Mouse (Mus musculus) intestine, embryonic 16.5 days (tissue): ENCODE data around the gene Hunk. TPM values are rescaled to one million over a fixed set of nuclear protein-coding genes. Genes with fewer than 3 reads are reported as not detected.

Experiments
- ATAC-seq: fragments of 200-750 bp; cut with Nextera tagmentation; 2 replicates; pipeline ENCODE4 v1.8.0; 2017; ENCODE audit warnings: moderate TSS enrichment, moderate library complexity
- H3K27ac ChIP-seq: fragments of 300-500 bp; sonication (generic); 2 replicates; pipeline ENCODE4 v1.5.1; 2014; ENCODE audit warnings: mild to moderate bottlenecking, low read length
- H3K27me3 ChIP-seq: fragments of 300-500 bp; sonication (generic); replicated peaks from 2 replicates; pipeline ENCODE4 v1.6.1; 2014; ENCODE audit warnings: low read length, control low read depth, mixed read lengths; ENCODE audit not compliant: control insufficient read depth, insufficient read depth
- H3K36me3 ChIP-seq: fragments of 300-500 bp; sonication (generic); 2 replicates; pipeline ENCODE4 v1.6.1; 2014; ENCODE audit warnings: low read length, control low read depth; ENCODE audit not compliant: control insufficient read depth, insufficient read depth
- H3K4me1 ChIP-seq: fragments of 300-500 bp; sonication (generic); 2 replicates; pipeline ENCODE4 v1.6.1; 2014; ENCODE audit warnings: low read length, control low read depth, mixed read lengths; ENCODE audit not compliant: control insufficient read depth, insufficient read depth
- H3K4me2 ChIP-seq: fragments of 300-500 bp; sonication (generic); 2 replicates; pipeline ENCODE4 v1.6.1; 2014; ENCODE audit warnings: low read depth, low read length, control low read depth
- H3K4me3 ChIP-seq: fragments of 300-500 bp; sonication (generic); 2 replicates; pipeline ENCODE4 v1.5.1; 2014; ENCODE audit warnings: mild to moderate bottlenecking, low read length
- H3K9ac ChIP-seq: fragments of 300-500 bp; sonication (generic); 2 replicates; pipeline ENCODE4 v1.6.1; 2014; ENCODE audit warnings: low read depth, low read length
- H3K9me3 ChIP-seq: fragments of 300-500 bp; sonication (generic); 2 replicates; pipeline ENCODE4 v1.6.1; 2016; ENCODE audit warnings: low read length, control low read depth; ENCODE audit not compliant: control insufficient read depth
- WGBS: fragments of 180-500 bp; shearing (Covaris S2); extraction: QIAGEN DNeasy Blood & Tissue Kit; methylation state at CpG from one replicate; pipeline ENCODE4 v1.1.7; 2014; 5-methylcytosine and 5-hydroxymethylcytosine counted together
- polyA plus RNA-seq: library from polyadenylated mRNA; unstranded; fragments of >200 nt; fragmentation: Nextera tagmentation; extraction: Ambion mirVana; gene quantifications from 2 replicates; pipeline ENCODE4 v1.2.1, GENCODE M21; 2015

Hunk gene
- polyA plus RNA-seq, 1 experiment from 2014 or later: 5.1 TPM

DNA sequence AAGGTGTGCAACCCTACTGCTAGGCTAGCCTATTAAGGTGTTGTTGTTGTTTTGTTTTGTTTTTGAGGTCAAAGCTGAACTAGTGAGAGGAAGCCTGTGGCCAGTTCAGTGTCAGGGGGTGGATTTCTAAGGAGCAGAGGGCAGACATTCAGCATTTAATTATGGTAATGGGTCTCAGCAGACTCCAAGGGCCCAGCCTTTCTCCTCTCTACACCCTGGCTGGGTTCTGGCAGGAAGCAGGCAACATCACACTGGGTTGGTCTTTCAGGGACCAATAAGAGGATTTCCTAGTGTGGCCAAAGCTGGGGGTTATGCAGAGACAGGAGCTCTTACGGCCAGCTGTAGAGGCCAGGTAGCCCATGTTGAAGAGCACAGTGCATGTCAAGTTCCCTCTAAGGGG is 136.8 kb downstream of the Hunk start:
- Histone ChIP-seq H3K27me3 (no peaks in the 10 kb centered on the region), H3K4me3 (no peak overlapping the region), H3K27ac (no peak overlapping the region), H3K4me1 (peaks cover 23% of the 10 kb centered on the region), H3K9me3 (no peaks in the 10 kb centered on the region), H3K4me2 (no peak overlapping the region), H3K9ac (no peak overlapping the region), H3K36me3 (no peaks in the 10 kb centered on the region)
- no peak for ATAC-seq
- 69% methylated on average over 1 of the region's 1 CpGs for WGBS

- Histone ChIP-seq H3K4me1 (peaks cover 22% of the 10 kb centered on the region), H3K27ac (no peak overlapping the region), H3K9ac (no peak overlapping the region), H3K27me3 (no peaks in the 10 kb centered on the region), H3K4me2 (no peak overlapping the region), H3K36me3 (no peaks in the 10 kb centered on the region), H3K4me3 (no peak overlapping the region), H3K9me3 (no peaks in the 10 kb centered on the region)
- WGBS: 30% methylated on average over 6 of the region's 6 CpGs
- no peak for ATAC-seq
Observed at GRCm38 (mm10) chr16:90523373-90523772, 137.6 kb downstream of the Hunk start.

GRCm38 (mm10) chr16:90523894-90524293 is 138.1 kb downstream of the Hunk start:
- ATAC-seq: no peak
- H3K27me3 ChIP-seq: no peaks in the 10 kb centered on the region
- H3K9me3 ChIP-seq: no peaks in the 10 kb centered on the region
- H3K27ac ChIP-seq: no peak overlapping the region
- no peak overlapping the region for H3K4me3 ChIP-seq
- H3K36me3 ChIP-seq: no peaks in the 10 kb centered on the region
- 91% methylated on average over 18 of the region's 18 CpGs for WGBS
- H3K9ac ChIP-seq: no peak overlapping the region
- peaks cover 17% of the 10 kb centered on the region for H3K4me1 ChIP-seq
- H3K4me2 ChIP-seq: no peak overlapping the region

- H3K4me3 ChIP-seq: no peak overlapping the region
- no peaks in the 10 kb centered on the region for H3K36me3 ChIP-seq
- H3K9me3 ChIP-seq: no peaks in the 10 kb centered on the region
- H3K9ac ChIP-seq: no peak overlapping the region
- H3K4me2 ChIP-seq: no peak overlapping the region
- no peak for ATAC-seq
- 95% methylated on average over 18 of the region's 18 CpGs for WGBS
- no peak overlapping the region for H3K27ac ChIP-seq
- H3K27me3 ChIP-seq: no peaks in the 10 kb centered on the region
- H3K4me1 ChIP-seq: peaks cover 16% of the 10 kb centered on the region; the same call in 1 of the 2 replicates
Observed at GRCm38 (mm10) chr16:90524393-90524792, 138.6 kb downstream of the Hunk start.

DNA sequence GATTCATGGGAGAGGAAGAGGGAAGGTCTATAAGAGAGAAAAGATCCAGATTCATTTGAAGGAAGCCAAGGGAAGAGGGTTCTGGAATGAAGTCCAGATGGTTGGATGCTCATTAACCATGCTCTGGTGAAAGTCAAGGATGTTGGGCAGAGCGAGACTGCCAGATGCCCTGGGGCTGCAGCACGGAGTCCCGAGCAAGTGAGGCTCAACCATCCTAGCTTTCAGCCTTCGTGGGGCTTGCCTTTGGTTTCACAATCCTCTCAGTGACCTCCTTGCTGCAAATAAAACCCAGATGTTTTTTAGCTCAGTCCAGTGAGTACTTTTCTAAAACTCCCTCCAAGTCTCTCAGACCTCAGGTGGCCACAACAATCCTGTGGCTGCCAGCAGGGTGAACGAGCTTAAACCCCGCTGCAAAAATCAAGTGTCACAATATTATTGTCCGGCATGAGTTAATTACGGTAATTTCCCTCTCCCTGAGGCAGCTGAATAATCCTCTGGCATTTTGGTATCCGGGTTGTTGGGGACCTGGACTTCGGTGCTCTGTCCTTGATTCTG is 147.4 kb downstream of the Hunk start:
- 67% methylated on average over 10 of the region's 10 CpGs for WGBS
- no peak for ATAC-seq
- H3K4me2 ChIP-seq: no peak overlapping the region
- H3K9ac ChIP-seq: no peak overlapping the region
- H3K36me3 ChIP-seq: no peaks in the 10 kb centered on the region
- H3K27ac ChIP-seq: no peak overlapping the region
- no peaks in the 10 kb centered on the region for H3K9me3 ChIP-seq
- H3K27me3 ChIP-seq: no peaks in the 10 kb centered on the region
- no peaks in the 10 kb centered on the region for H3K4me1 ChIP-seq
- H3K4me3 ChIP-seq: no peak overlapping the region

- H3K4me3 ChIP-seq: no peak overlapping the region
- no peak for ATAC-seq
- no peaks in the 10 kb centered on the region for H3K27me3 ChIP-seq
- no peak overlapping the region for H3K9ac ChIP-seq
- H3K36me3 ChIP-seq: no peaks in the 10 kb centered on the region
- no peaks in the 10 kb centered on the region for H3K4me1 ChIP-seq
- no peak overlapping the region for H3K27ac ChIP-seq
- no peak overlapping the region for H3K4me2 ChIP-seq
- H3K9me3 ChIP-seq: no peaks in the 10 kb centered on the region
- WGBS: 63% methylated on average over 8 of the region's 8 CpGs
Observed at GRCm38 (mm10) chr16:90534591-90534990, 148.8 kb downstream of the Hunk start.

GRCm38 (mm10) chr16:90538926-90539325 is 153.1 kb downstream of the Hunk start:
- 72% methylated on average over 5 of the region's 5 CpGs for WGBS
- no peak for ATAC-seq
- Histone ChIP-seq H3K9ac (no peak overlapping the region), H3K27ac (no peak overlapping the region), H3K9me3 (no peaks in the 10 kb centered on the region), H3K36me3 (no peaks in the 10 kb centered on the region), H3K27me3 (no peaks in the 10 kb centered on the region), H3K4me2 (no peak overlapping the region), H3K4me1 (no peaks in the 10 kb centered on the region), H3K4me3 (no peak overlapping the region)

GRCm38 (mm10) chr16:90541191-90541590 is 155.4 kb downstream of the Hunk start:
- Histone ChIP-seq H3K4me1 (0 out of 2 replicates have a peak, but pooled peaks cover 3% of the 10 kb centered on the region), H3K27me3 (no peaks in the 10 kb centered on the region), H3K4me3 (no peak overlapping the region), H3K27ac (no peak overlapping the region), H3K4me2 (no peak overlapping the region), H3K36me3 (no peaks in the 10 kb centered on the region), H3K9me3 (no peaks in the 10 kb centered on the region), H3K9ac (no peak overlapping the region)
- ATAC-seq: no peak
- 82% methylated on average over 2 of the region's 2 CpGs for WGBS

DNA sequence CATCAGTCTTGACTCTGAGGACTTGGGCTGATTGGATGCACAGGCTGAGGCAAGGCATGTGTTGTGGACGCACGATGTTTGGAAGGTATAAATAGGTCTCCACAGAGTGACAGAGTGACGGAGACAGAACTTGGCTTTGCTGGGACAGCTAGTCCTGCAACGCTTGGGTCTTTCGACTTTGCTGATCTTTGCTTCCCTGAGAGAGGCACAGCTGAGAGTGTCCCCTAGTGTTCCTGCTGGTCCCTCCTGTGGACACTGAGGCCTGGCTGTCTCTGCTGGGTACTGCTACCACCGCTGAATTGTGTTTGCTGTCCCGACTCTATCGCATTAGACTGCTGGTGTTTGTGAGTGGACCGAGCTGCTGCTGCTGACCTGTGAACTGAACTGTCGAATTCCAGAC is 156.6 kb downstream of the Hunk start:
- no peak overlapping the region for H3K4me3 ChIP-seq
- no peaks in the 10 kb centered on the region for H3K9me3 ChIP-seq
- no peak overlapping the region for H3K4me2 ChIP-seq
- no peaks in the 10 kb centered on the region for H3K27me3 ChIP-seq
- WGBS: 64% methylated on average over 10 of the region's 10 CpGs
- no peak for ATAC-seq
- no peak overlapping the region for H3K9ac ChIP-seq
- no peaks in the 10 kb centered on the region for H3K36me3 ChIP-seq
- H3K4me1 ChIP-seq: 0 out of 2 replicates have a peak, but pooled peaks cover 3% of the 10 kb centered on the region
- no peak overlapping the region for H3K27ac ChIP-seq

GRCm38 (mm10) chr16:90544175-90544574 is 158.4 kb downstream of the Hunk start:
- ATAC-seq: 0 out of 2 replicates have a peak, but pooled peaks have one; percentile 28
- WGBS: 37% methylated on average over 9 of the region's 9 CpGs

More at GRCm38 (mm10) chr16:90544175-90544574, 158.4 kb downstream of the Hunk start:
- H3K4me1 ChIP-seq: 0 out of 2 replicates have a peak, but pooled peaks cover 3% of the 10 kb centered on the region
- H3K9me3 ChIP-seq: no peaks in the 10 kb centered on the region
- no peaks in the 10 kb centered on the region for H3K36me3 ChIP-seq
- no peaks in the 10 kb centered on the region for H3K27me3 ChIP-seq
- H3K27ac ChIP-seq: no peak overlapping the region
- H3K4me3 ChIP-seq: no peak overlapping the region
- no peak overlapping the region for H3K4me2 ChIP-seq
- no peak overlapping the region for H3K9ac ChIP-seq
